Mouse (Mus musculus) embryo, embryonic 10 days (tissue): ENCODE measurements around the gene Smok3b.
"Not testable (repeated sequence)": the region's sequence is repeated elsewhere in the genome, so short reads cannot be mapped to it uniquely, and the experiment has no call there.

Experiments
- DNase-seq: peaks from one replicate; pipeline ENCODE4 v3.0.0-alpha.2; 2015; ENCODE audit warnings: low spot score

Smok3b gene

GRCm38 (mm10) chr5:138020961-138021479 lies at the start of gene Smok3b, which contains the start of gene Smok3a:
TSS of gene Smok3b (plus strand) at chr5:138021429.
TSS of gene Smok3a (plus strand) at chr5:138021261.
- DNase-seq, result not testable (repeated sequence)

GRCm38 (mm10) chr5:137973161-137973560 lies 48.1 kb upstream of the Smok3b start:
- DNase-seq, result no peak

- DNase-seq, result peak; percentile 7
Observed at GRCm38 (mm10) chr5:137973738-137974137, 47.5 kb upstream of the Smok3b start.

- DNase-seq, result no peak
Observed at GRCm38 (mm10) chr5:137974724-137975123, 46.5 kb upstream of the Smok3b start.

- no peak for DNase-seq
Observed at GRCm38 (mm10) chr5:137975434-137975833, 45.8 kb upstream of the Smok3b start.

- no peak for DNase-seq
Observed at GRCm38 (mm10) chr5:137977291-137977690, 43.9 kb upstream of the Smok3b start.

GRCm38 (mm10) chr5:137979081-137979480 lies 42.1 kb upstream of the Smok3b start:
- no peak for DNase-seq

- DNase-seq, result no peak
Observed at GRCm38 (mm10) chr5:137981300-137981699, 39.9 kb upstream of the Smok3b start, which contains the start of gene Azgp1. TSS of gene Azgp1 (plus strand) at chr5:137981520.

GRCm38 (mm10) chr5:137986351-137986750 lies 34.9 kb upstream of the Smok3b start:
- no peak for DNase-seq

GRCm38 (mm10) chr5:138009437-138009836 lies 11.8 kb upstream of the Smok3b start:
- DNase-seq, result no peak

- DNase-seq, result no peak
Observed at GRCm38 (mm10) chr5:138012382-138012781, 8.8 kb upstream of the Smok3b start.

- no peak for DNase-seq
Observed at GRCm38 (mm10) chr5:138016530-138016929, 4.7 kb upstream of the Smok3b start.

- no peak for DNase-seq
Observed at GRCm38 (mm10) chr5:138016997-138017396, 4.2 kb upstream of the Smok3b start.

- not testable (repeated sequence) for DNase-seq
Observed at GRCm38 (mm10) chr5:138019577-138019976, 1.7 kb upstream of the Smok3b start.

- not testable (repeated sequence) for DNase-seq
Observed at GRCm38 (mm10) chr5:138052894-138053293, 31.7 kb downstream of the Smok3b start, which contains the start of gene Smok3c. TSS of gene Smok3c (plus strand) at chr5:138053194.

GRCm38 (mm10) chr5:138073803-138074202 lies 52.6 kb downstream of the Smok3b start:
- no peak for DNase-seq

- DNase-seq, result no peak
Observed at GRCm38 (mm10) chr5:138075684-138076083, 54.5 kb downstream of the Smok3b start.

GRCm38 (mm10) chr5:138076148-138076547 lies 54.9 kb downstream of the Smok3b start:
- DNase-seq, result no peak

- DNase-seq, result no peak
Observed at GRCm38 (mm10) chr5:138080456-138080855, 59.2 kb downstream of the Smok3b start.

GRCm38 (mm10) chr5:138081446-138081845 lies 60.2 kb downstream of the Smok3b start:
- no peak for DNase-seq

GRCm38 (mm10) chr5:138083318-138083900 lies 62.2 kb downstream of the Smok3b start:
- DNase-seq, result no peak

GRCm38 (mm10) chr5:138083936-138084335 lies 62.7 kb downstream of the Smok3b start:
- no peak for DNase-seq

GRCm38 (mm10) chr5:138084507-138084906 lies 63.3 kb downstream of the Smok3b start:
- no peak for DNase-seq

GRCm38 (mm10) chr5:138084996-138085395 lies 63.8 kb downstream of the Smok3b start, which contains the start of gene Zkscan1:
TSS of gene Zkscan1 (plus strand) at chr5:138085084.
- peak; percentile 93 for DNase-seq
